Mouse (Mus musculus) spleen, adult 2 months (tissue): ENCODE results near the gene Pld5. TPM values are rescaled to one million over a fixed set of nuclear protein-coding genes. Genes with fewer than 3 reads are reported as not detected.

Source experiments
- DNase-seq, 2 experiments: peaks; one replicate each; pipeline versions ENCODE4 v3.0.0 to v3.0.0-alpha.2; 2012 to 2021; ENCODE audit warnings: low spot score in 2 of 2, low read depth in 1 of 2
- H3K27ac ChIP-seq: fragments of 200-500 bp; 2 replicates; pipeline ENCODE4 v1.5.1; 2012; ENCODE audit warnings: low read length, inconsistent platforms; ENCODE audit not compliant: insufficient read depth
- H3K27me3 ChIP-seq: fragments of 200-500 bp; 2 replicates; pipeline ENCODE4 v1.6.1; 2012; ENCODE audit warnings: mild to moderate bottlenecking, moderate library complexity, low read length, inconsistent platforms; ENCODE audit not compliant: control insufficient read depth, insufficient read depth
- H3K36me3 ChIP-seq: fragments of 200-500 bp; 2 replicates; pipeline ENCODE4 v1.6.1; 2012; ENCODE audit warnings: mild to moderate bottlenecking, low read length, inconsistent platforms; ENCODE audit not compliant: control insufficient read depth, insufficient read depth
- H3K4me1 ChIP-seq: fragments of 200-500 bp; 2 replicates; pipeline ENCODE4 v1.6.1; 2011; ENCODE audit warnings: inconsistent platforms; ENCODE audit not compliant: control insufficient read depth, insufficient read depth, insufficient read length
- H3K4me3 ChIP-seq: fragments of 200-500 bp; 2 replicates; pipeline ENCODE4 v1.5.1; 2011; ENCODE audit warnings: mild to moderate bottlenecking, inconsistent platforms; ENCODE audit not compliant: insufficient read depth, insufficient read length; ENCODE audit errors: extremely low read depth
- CTCF ChIP-seq: fragments of 200-500 bp; IDR thresholded peaks from 2 replicates; pipeline ENCODE4 v1.5.1; 2011; ENCODE audit warnings: mild to moderate bottlenecking, inconsistent platforms; ENCODE audit not compliant: insufficient read depth, insufficient read length, insufficient replicate concordance; ENCODE audit errors: extremely low read depth
- POLR2A ChIP-seq: fragments of 200-500 bp; IDR thresholded peaks from 2 replicates; pipeline ENCODE4 v1.6.1; 2011; ENCODE audit warnings: low read depth, low read length, inconsistent platforms
- WGBS: fragments of 180-500 bp; shearing (Covaris S2); methylation state at CpG from one replicate; pipeline ENCODE4 v1.1.7; 2018; 5-methylcytosine and 5-hydroxymethylcytosine counted together
- polyA plus RNA-seq: library from polyadenylated mRNA; depleted of rRNA; stranded (reverse); fragments of >200 nt; gene quantifications from 2 replicates; pipeline ENCODE4 v1.2.3, GENCODE M21; 2012

The Pld5 gene
- polyA plus RNA-seq, 1 experiment: not detected

- Histone ChIP-seq H3K4me3 (no peak overlapping the region), H3K4me1 (no peaks in the 10 kb centered on the region), H3K27ac (no peak overlapping the region), H3K27me3 (no peaks in the 10 kb centered on the region), H3K36me3 (no peaks in the 10 kb centered on the region)
- 17% methylated on average over 4 of the region's 4 CpGs for WGBS
- TF ChIP-seq CTCF: no peak
- TF ChIP-seq POLR2A: no peak
- no peak for DNase-seq
These were observed 192.8 kb downstream of the Pld5 start for GRCm38 (mm10) chr1:176082306-176082705.

GRCm38 (mm10) chr1:176080969-176081368, 194.1 kb downstream of the Pld5 start:
- whole genome bisulfite sequencing: 77% methylated on average over 2 of the region's 2 CpGs

GRCm38 (mm10) chr1:176078410-176078809, 196.7 kb downstream of the Pld5 start:
- Histone ChIP-seq H3K36me3 (no peaks in the 10 kb centered on the region), H3K27ac (no peak overlapping the region), H3K4me1 (no peaks in the 10 kb centered on the region), H3K4me3 (no peak overlapping the region), H3K27me3 (no peaks in the 10 kb centered on the region)
- DNase-seq: no peak
- no peak for TF ChIP-seq CTCF
- TF ChIP-seq POLR2A: no peak
- 72% methylated on average over 7 of the region's 7 CpGs for WGBS

More at GRCm38 (mm10) chr1:176080969-176081368, 194.1 kb downstream of the Pld5 start:
- no peak overlapping the region for H3K27ac ChIP-seq
- no peak for DNase-seq
- H3K36me3 ChIP-seq: no peaks in the 10 kb centered on the region
- no peaks in the 10 kb centered on the region for H3K27me3 ChIP-seq
- TF ChIP-seq CTCF (no peak), POLR2A (no peak)
- H3K4me3 ChIP-seq: no peak overlapping the region
- H3K4me1 ChIP-seq: no peaks in the 10 kb centered on the region

GRCm38 (mm10) chr1:176076799-176077198, 198.3 kb downstream of the Pld5 start:
- no peaks in the 10 kb centered on the region for H3K4me1 ChIP-seq
- TF ChIP-seq CTCF (no peak), POLR2A (no peak)
- H3K4me3 ChIP-seq: no peak overlapping the region
- H3K27ac ChIP-seq: no peak overlapping the region
- no peaks in the 10 kb centered on the region for H3K27me3 ChIP-seq
- DNase-seq: no peak
- H3K36me3 ChIP-seq: no peaks in the 10 kb centered on the region

GRCm38 (mm10) chr1:176075810-176076209, 199.3 kb downstream of the Pld5 start:
- H3K4me1 ChIP-seq: no peaks in the 10 kb centered on the region
- H3K27ac ChIP-seq: no peak overlapping the region
- TF ChIP-seq POLR2A: no peak
- no peak for TF ChIP-seq CTCF
- DNase-seq: no peak
- no peaks in the 10 kb centered on the region for H3K36me3 ChIP-seq
- no peaks in the 10 kb centered on the region for H3K27me3 ChIP-seq
- H3K4me3 ChIP-seq: no peak overlapping the region

DNA sequence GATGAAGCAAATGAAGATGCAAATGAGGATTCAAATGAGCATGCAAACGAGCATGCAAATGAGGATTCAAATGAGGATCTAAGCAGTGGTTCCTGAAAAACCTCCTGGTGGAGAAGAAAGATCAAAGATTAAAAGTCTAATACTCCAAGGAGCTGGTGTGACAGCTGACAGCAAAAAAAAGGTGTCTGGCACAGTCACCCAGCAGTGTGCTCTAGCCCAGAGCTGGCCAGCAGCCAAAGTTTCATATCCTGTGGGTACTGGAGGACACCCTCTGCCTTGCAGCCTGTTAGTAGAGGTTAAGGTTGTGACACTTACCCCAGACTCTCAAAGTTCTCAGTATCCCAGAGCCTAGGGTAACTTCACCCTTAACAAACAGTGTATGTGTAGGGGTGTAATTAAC, 199.7 kb downstream of the Pld5 start:
- no peak overlapping the region for H3K4me3 ChIP-seq
- H3K4me1 ChIP-seq: no peaks in the 10 kb centered on the region
- 52% methylated on average over 1 of the region's 1 CpGs for WGBS

GRCm38 (mm10) chr1:176074526-176074925, 200.6 kb downstream of the Pld5 start:
- H3K27ac ChIP-seq: no peak overlapping the region
- no peaks in the 10 kb centered on the region for H3K27me3 ChIP-seq
- no peaks in the 10 kb centered on the region for H3K4me1 ChIP-seq
- H3K4me3 ChIP-seq: no peak overlapping the region
- no peaks in the 10 kb centered on the region for H3K36me3 ChIP-seq
- no peak for DNase-seq
- TF ChIP-seq POLR2A (no peak), CTCF (no peak)
- WGBS: 14% methylated on average over 5 of the region's 5 CpGs

More for the DNA sequence above, 199.7 kb downstream of the Pld5 start:
- TF ChIP-seq CTCF (no peak), POLR2A (no peak)
- Histone ChIP-seq H3K36me3 (no peaks in the 10 kb centered on the region), H3K27ac (no peak overlapping the region), H3K27me3 (no peaks in the 10 kb centered on the region)
- DNase-seq: peak in 1 of 2 experiments; percentile 8
